Comparison of ENCODE assay signal across 16 mouse cellular contexts in the genomic region with DNA sequence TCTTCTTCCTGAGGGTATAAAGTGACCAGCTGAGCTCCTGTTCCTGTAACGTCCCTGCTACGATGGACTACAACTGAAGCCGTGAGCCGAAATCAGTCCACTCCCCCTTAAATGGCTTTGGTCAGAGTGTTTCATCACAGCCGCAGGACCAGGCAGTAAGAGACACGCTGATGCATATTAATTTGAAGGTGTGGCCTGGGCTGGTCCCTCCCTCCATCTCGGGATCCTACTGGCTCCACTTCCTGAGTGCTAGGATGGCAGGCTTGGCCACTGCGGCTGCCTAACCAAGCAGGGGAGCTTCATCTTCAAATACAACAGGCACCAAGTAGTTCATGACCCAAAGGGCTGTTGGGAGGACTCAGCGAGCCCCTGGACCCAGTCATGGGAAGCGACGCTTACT.
DNase-seq lines count a peak whose midpoint lies in the region; ATAC-seq lines count a peak whose summit lies in the region.
"Had no signal": no experiment of that assay in that cellular context is flagged by ENCODE, and none has a peak within 500 bp of the region (broad histone marks: within the 10 kb centered on the region; RNA-seq: fewer than 3 reads in every experiment).

No protein-coding gene starts in this region.

- peak; percentile 16 for DNase-seq in hindbrain, embryonic 10.5 days (ENCODE audit: low spot score)
- DNase-seq in neural tube, embryonic 11.5 days (ENCODE audit: low spot score), result peak; percentile 21
- DNase-seq in embryo, embryonic 10.5 days (ENCODE audit: low spot score), result peak; percentile 51
- peak; percentile 49 for DNase-seq in retina, embryonic 14.5 days (ENCODE audit: low spot score)
- DNase-seq in c-Kit-positive CD71-positive TER-119-positive erythroid progenitor cells, embryonic 14.5 days (ENCODE audit: low spot score), result no peak
- DNase-seq: gastrocnemius, postnatal 14 days; kidney, adult 18-20 months; liver, embryonic 13.5 days; right cerebral cortex, adult 18-20 months; spleen, adult 18-20 months; thymus, postnatal 36 days had no signal

- no peak overlapping the region for H3K27ac ChIP-seq in hindbrain, embryonic 10.5 days
- no peak overlapping the region for H3K27ac ChIP-seq in hindbrain, embryonic 16.5 days (ENCODE audit: low read depth, low read length)
- no peak overlapping the region for H3K27ac ChIP-seq in neural tube, embryonic 11.5 days (ENCODE audit: low read depth, low read length)
- H3K27ac ChIP-seq in neural tube, embryonic 15.5 days (replicated peaks), result no peak overlapping the region
- H3K27ac ChIP-seq: hindbrain, embryonic 15.5 days; liver, embryonic 13.5 days had no signal

- peak overlapping the region; percentile 21; the same call in 1 of the 2 replicates for H3K4me3 ChIP-seq in hindbrain, embryonic 10.5 days
- no peak overlapping the region for H3K4me3 ChIP-seq in hindbrain, embryonic 16.5 days (ENCODE audit: low read length)
- no peak overlapping the region for H3K4me3 ChIP-seq in neural tube, embryonic 11.5 days (ENCODE audit: low read depth, low read length)
- H3K4me3 ChIP-seq in neural tube, embryonic 15.5 days (replicated peaks), result no peak overlapping the region
- H3K4me3 ChIP-seq: hindbrain, embryonic 15.5 days; liver, embryonic 13.5 days had no signal

- H3K9me3 ChIP-seq in hindbrain, embryonic 10.5 days, result 0 out of 2 replicates have a peak, but pooled peaks cover 3% of the 10 kb centered on the region
- H3K9me3 ChIP-seq in hindbrain, embryonic 16.5 days (ENCODE audit: control insufficient read depth, low read length), result no peaks in the 10 kb centered on the region
- no peaks in the 10 kb centered on the region for H3K9me3 ChIP-seq in neural tube, embryonic 11.5 days (ENCODE audit: control insufficient read depth, low read length)
- H3K9me3 ChIP-seq in neural tube, embryonic 15.5 days (replicated peaks), result no peaks in the 10 kb centered on the region
- H3K9me3 ChIP-seq: hindbrain, embryonic 15.5 days; liver, embryonic 13.5 days had no signal

- no peak for ATAC-seq in hindbrain, embryonic 16.5 days
- ATAC-seq in neural tube, embryonic 11.5 days (ENCODE audit: insufficient read depth, low FRiP score, low TSS enrichment), result no peak
- ATAC-seq in neural tube, embryonic 15.5 days (ENCODE audit: low FRiP score), result no peak
- no peak for ATAC-seq in monocyte, adult 5-6 weeks (replicated peaks; ENCODE audit: insufficient number of reproducible peaks, low FRiP score, low TSS enrichment, poor library complexity, severe bottlenecking)
- ATAC-seq: lung, postnatal 0 days had no signal

- WGBS in hindbrain, embryonic 10.5 days, result 34% methylated on average over 11 of the region's 11 CpGs
- WGBS in hindbrain, embryonic 16.5 days, result 39% methylated on average over 11 of the region's 11 CpGs
- 40% methylated on average over 11 of the region's 11 CpGs for WGBS in neural tube, embryonic 11.5 days
- WGBS in neural tube, embryonic 15.5 days, result 44% methylated on average over 11 of the region's 11 CpGs

- peaks cover 18% of the 10 kb centered on the region for H3K4me1 ChIP-seq in hindbrain, embryonic 10.5 days (replicated peaks)
- H3K4me1 ChIP-seq in hindbrain, embryonic 16.5 days (ENCODE audit: control insufficient read depth, insufficient read depth, low read depth, low read length), result no peaks in the 10 kb centered on the region
- H3K4me1 ChIP-seq in neural tube, embryonic 11.5 days (ENCODE audit: control insufficient read depth, insufficient read depth, low read length), result no peaks in the 10 kb centered on the region
- H3K4me1 ChIP-seq in neural tube, embryonic 15.5 days, result peaks cover 13% of the 10 kb centered on the region
- H3K4me1 ChIP-seq: hindbrain, embryonic 15.5 days; liver, embryonic 13.5 days had no signal

- no peak overlapping the region for H3K9ac ChIP-seq in hindbrain, embryonic 16.5 days (ENCODE audit: low read depth, low read length)
- H3K9ac ChIP-seq in neural tube, embryonic 11.5 days (ENCODE audit: low read length), result no peak overlapping the region
- no peak overlapping the region for H3K9ac ChIP-seq in neural tube, embryonic 15.5 days (replicated peaks)
- H3K9ac ChIP-seq: hindbrain, embryonic 15.5 days; liver, embryonic 13.5 days had no signal

- H3K27me3 ChIP-seq in hindbrain, embryonic 10.5 days (ENCODE audit: insufficient read depth, poor library complexity, severe bottlenecking), result peaks cover 20% of the 10 kb centered on the region
- no peaks in the 10 kb centered on the region; the same call in 1 of the 2 replicates for H3K27me3 ChIP-seq in hindbrain, embryonic 16.5 days (replicated peaks; ENCODE audit: control insufficient read depth, insufficient read depth, low read length)
- H3K27me3 ChIP-seq in neural tube, embryonic 11.5 days (ENCODE audit: control insufficient read depth, insufficient read depth, low read length), result no peaks in the 10 kb centered on the region
- H3K27me3 ChIP-seq in neural tube, embryonic 15.5 days (replicated peaks), result no peaks in the 10 kb centered on the region
- H3K27me3 ChIP-seq: hindbrain, embryonic 15.5 days; liver, embryonic 13.5 days had no signal

- no peaks in the 10 kb centered on the region for H3K36me3 ChIP-seq in hindbrain, embryonic 10.5 days
- H3K36me3 ChIP-seq in hindbrain, embryonic 16.5 days (ENCODE audit: control insufficient read depth, insufficient read depth, low read length), result no peaks in the 10 kb centered on the region
- H3K36me3 ChIP-seq in neural tube, embryonic 11.5 days (ENCODE audit: control insufficient read depth, insufficient read depth, low read length), result no peaks in the 10 kb centered on the region
- no peaks in the 10 kb centered on the region for H3K36me3 ChIP-seq in neural tube, embryonic 15.5 days
- H3K36me3 ChIP-seq: hindbrain, embryonic 15.5 days; liver, embryonic 13.5 days had no signal

- no peak overlapping the region for H3K4me2 ChIP-seq in hindbrain, embryonic 16.5 days (ENCODE audit: low read length)
- H3K4me2 ChIP-seq in neural tube, embryonic 11.5 days (ENCODE audit: low read depth), result no peak overlapping the region
- H3K4me2 ChIP-seq in neural tube, embryonic 15.5 days, result no peak overlapping the region
- H3K4me2 ChIP-seq: hindbrain, embryonic 15.5 days; liver, embryonic 13.5 days had no signal
